ENCODE assay signal across 16 mouse cellular contexts in the genomic region with DNA sequence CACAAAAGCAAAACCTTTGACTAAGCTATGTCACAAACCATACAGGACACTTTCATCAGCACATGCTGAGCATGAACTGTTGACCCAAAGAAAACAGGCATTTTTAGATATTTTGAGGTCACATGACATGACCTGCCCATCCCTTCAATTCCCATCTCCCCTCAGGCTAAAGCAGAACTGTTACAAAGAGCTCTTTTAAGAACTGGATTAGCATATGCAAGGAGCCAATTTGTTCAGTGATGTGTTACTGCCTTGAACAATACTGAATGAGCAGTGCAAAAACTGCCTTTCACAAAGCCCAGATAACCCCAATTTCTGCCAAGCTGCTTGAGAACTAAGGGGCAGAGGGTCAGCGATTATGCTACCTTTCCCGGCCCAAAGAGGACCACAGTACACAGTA. TPM values are rescaled to one million over a fixed set of nuclear protein-coding genes. Genes with fewer than 3 reads are reported as not detected.
DNase-seq lines count a peak whose midpoint lies in the region; ATAC-seq and TF ChIP-seq lines count a peak whose summit lies in the region.
"Had no signal": no experiment of that assay in that cellular context is flagged by ENCODE, and none has a peak within 500 bp of the region (broad histone marks: within the 10 kb centered on the region; RNA-seq: fewer than 3 reads in every experiment).

No protein-coding gene starts in this region.

- no peak for TF ChIP-seq CTCF in layer of hippocampus, adult 2 months (conservative IDR thresholded peaks at IDR 0.05)
- no peak for TF ChIP-seq CTCF in cerebellum, adult 2 months (IDR thresholded peaks at IDR 0.05; ENCODE audit: borderline replicate concordance, insufficient read depth, low read depth, low read length)

- DNase-seq in layer of hippocampus, adult 2 months (ENCODE audit: low spot score in 2 of 2): no peak
- DNase-seq in layer of hippocampus, postnatal 25 days (ENCODE audit: extremely low spot score in 1 of 2, low spot score in 1 of 2): no peak
- DNase-seq in embryo, embryonic 10.5 days (ENCODE audit: low spot score): peak; percentile 67
- DNase-seq in hindbrain, embryonic 11.5 days (ENCODE audit: low spot score): peak; percentile 34
- no peak for DNase-seq in lung, postnatal 10 days
- no peak for DNase-seq in kidney, adult 18-20 months
- no peak for DNase-seq in cerebellum, adult 2 months
- DNase-seq: adrenal gland, postnatal 14 days; cerebellum, adult 9-10 months; heart, adult 11 months; heart, postnatal 14 days; kidney, adult 8-10 months; liver; lung, postnatal 4 days had no signal

- no peaks in the 10 kb centered on the region for H3K36me3 ChIP-seq in hindbrain, embryonic 11.5 days (ENCODE audit: control insufficient read depth, insufficient read depth, low read length)
- H3K36me3 ChIP-seq in neural tube, embryonic 13.5 days: peaks cover 11% of the 10 kb centered on the region

- H3K4me3 ChIP-seq in layer of hippocampus, adult 2 months: no peak overlapping the region
- H3K4me3 ChIP-seq in hindbrain, embryonic 11.5 days (ENCODE audit: low read depth, low read length): no peak overlapping the region
- H3K4me3 ChIP-seq in neural tube, embryonic 13.5 days: no peak overlapping the region
- H3K4me3 ChIP-seq in cerebellum, adult 2 months (replicated peaks; ENCODE audit: insufficient read depth, low read depth, low read length): no peak overlapping the region
- H3K4me3 ChIP-seq: erythroblast, embryonic 14.5 days had no signal

- H3K4me2 ChIP-seq in hindbrain, embryonic 11.5 days (replicated peaks; ENCODE audit: low read depth, low read length): no peak overlapping the region
- H3K4me2 ChIP-seq in neural tube, embryonic 13.5 days: no peak overlapping the region

- H3K27ac ChIP-seq in layer of hippocampus, adult 2 months: peak overlapping the region; percentile 60
- no peak overlapping the region for H3K27ac ChIP-seq in hindbrain, embryonic 11.5 days (ENCODE audit: low read depth, low read length)
- H3K27ac ChIP-seq in neural tube, embryonic 13.5 days (replicated peaks): no peak overlapping the region; the same call in 1 of the 2 replicates
- H3K27ac ChIP-seq in cerebellum, adult 2 months (ENCODE audit: insufficient read depth, low read length): no peak overlapping the region

- no peak for TF ChIP-seq POLR2A in cerebellum, adult 2 months (IDR thresholded peaks at IDR 0.05; ENCODE audit: borderline replicate concordance, insufficient read depth, low read length)

- no peaks in the 10 kb centered on the region for H3K9me3 ChIP-seq in hindbrain, embryonic 11.5 days (ENCODE audit: control insufficient read depth, low read length)
- H3K9me3 ChIP-seq in neural tube, embryonic 13.5 days: no peaks in the 10 kb centered on the region

- WGBS in hindbrain, embryonic 11.5 days: 6% methylated on average over 2 of the region's 2 CpGs
- WGBS in neural tube, embryonic 13.5 days: 14% methylated on average over 2 of the region's 2 CpGs
- 58% methylated on average over 2 of the region's 2 CpGs for WGBS in cerebellum, adult 2 months

- H3K9ac ChIP-seq in hindbrain, embryonic 11.5 days (ENCODE audit: low read depth, low read length): no peak overlapping the region
- H3K9ac ChIP-seq in neural tube, embryonic 13.5 days: no peak overlapping the region

- no peaks in the 10 kb centered on the region for H3K27me3 ChIP-seq in hindbrain, embryonic 11.5 days (ENCODE audit: control insufficient read depth, insufficient read depth, low read length)
- H3K27me3 ChIP-seq in neural tube, embryonic 13.5 days: no peaks in the 10 kb centered on the region; the same call in 1 of the 2 replicates
- no peaks in the 10 kb centered on the region; the same call in 1 of the 2 replicates for H3K27me3 ChIP-seq in cerebellum, adult 2 months (ENCODE audit: control insufficient read depth, insufficient read depth, low read length)

- peak; percentile 89 for ATAC-seq in hindbrain, embryonic 11.5 days (ENCODE audit: low FRiP score)
- peak; percentile 73 for ATAC-seq in neural tube, embryonic 13.5 days (ENCODE audit: low read depth)

- no peaks in the 10 kb centered on the region for H3K4me1 ChIP-seq in hindbrain, embryonic 11.5 days (replicated peaks; ENCODE audit: control insufficient read depth, insufficient read depth, low read length)
- H3K4me1 ChIP-seq in neural tube, embryonic 13.5 days (replicated peaks): peaks cover 21% of the 10 kb centered on the region
- no peaks in the 10 kb centered on the region for H3K4me1 ChIP-seq in cerebellum, adult 2 months (ENCODE audit: control insufficient read depth, insufficient read depth, low read length)

RNA-seq across cellular contexts. Expression of a gene that starts 54.7 kb away (rescaled TPM):
- 10 to 100 TPM; 77.1 to 87.0 TPM for total RNA-seq in layer of hippocampus, adult 2 months (2021)
- 10 to 100 TPM; 66.2 to 73.2 TPM for total RNA-seq in layer of hippocampus, postnatal 25 days (2021)
- 43.8 and 44.1 TPM in 2 replicates for polyA plus RNA-seq in hindbrain, embryonic 11.5 days (2014; fragmentation: Nextera tagmentation; extraction: Ambion mirVana)
- 37.5 and 42.3 TPM in 2 replicates for polyA plus RNA-seq in neural tube, embryonic 13.5 days (2015; fragmentation: Nextera tagmentation; extraction: Ambion mirVana)
- 23.9 and 25.1 TPM in 2 replicates for polyA plus RNA-seq in cerebellum, adult 2 months (2012; rRNA removed)

Comparison
In these comparisons a context has a peak if more than half of its experiments do, and no peak if none do; other contexts are left out.
1. DNase-seq: peak in embryo, embryonic 10.5 days (single experiment) and hindbrain, embryonic 11.5 days (single experiment); none in layer of hippocampus, adult 2 months (0 of 2), layer of hippocampus, postnatal 25 days (0 of 2), lung, postnatal 10 days (single experiment), kidney, adult 18-20 months (single experiment) and cerebellum, adult 2 months (0 of 2).